Mouse (Mus musculus): ENCODE results near the gene Scd4.
A peak's percentile ranks its signal among the peaks of the same experiment; 100 is the strongest.

GRCm38 (mm10) chr19:44295741-44296140 is 37.2 kb upstream of the Scd4 start:
- no peak; the same call in 1 of the 2 replicates for TF ChIP-seq CTCF (IDR thresholded peaks at IDR 0.05)
- peak; percentile 81; the same call in 1 of the 2 replicates for TF ChIP-seq EP300 (IDR thresholded peaks at IDR 0.05; ENCODE audit: insufficient read depth, low read depth, low read length)

Data from heart, adult 2 months (tissue).